Mouse (Mus musculus) brain, embryonic 14.5 days (tissue): ENCODE measurements around the gene Dnah2.

Experiments
- CTCF ChIP-seq: fragments of 200-500 bp; IDR thresholded peaks from 2 replicates; pipeline ENCODE4 v1.5.1; 2012; ENCODE audit warnings: inconsistent platforms, mild to moderate bottlenecking, moderate library complexity, borderline replicate concordance; ENCODE audit not compliant: insufficient read depth, insufficient read length; ENCODE audit errors: extremely low read depth
- POLR2A ChIP-seq: fragments of 200-500 bp; IDR thresholded peaks from 2 replicates; pipeline ENCODE4 v1.6.1; 2012; ENCODE audit warnings: mild to moderate bottlenecking, inconsistent platforms, borderline replicate concordance; ENCODE audit not compliant: poor library complexity, insufficient read depth, insufficient read length, severe bottlenecking; ENCODE audit errors: extremely low read depth

GRCm38 (mm10) chr11:69398059-69398458 is 150.9 kb downstream of the Dnah2 start, which contains the start of gene Tmem88:
- TF ChIP-seq CTCF = no peak
- no peak for TF ChIP-seq POLR2A
